Mouse (Mus musculus) olfactory bulb, adult 2 months (tissue): Measurements from ENCODE around the gene Ankdd1b.

ENCODE experiments used
- CTCF ChIP-seq: fragments of 200-500 bp; IDR thresholded peaks from 2 replicates; pipeline ENCODE4 v1.5.1; 2012; ENCODE audit warnings: low read depth, mild to moderate bottlenecking, low read length, moderate library complexity; ENCODE audit not compliant: insufficient read depth
- POLR2A ChIP-seq: fragments of 200-500 bp; IDR thresholded peaks from 2 replicates; pipeline ENCODE4 v1.6.1; 2012; ENCODE audit warnings: mild to moderate bottlenecking, low read depth, low read length, moderate library complexity; ENCODE audit not compliant: insufficient read depth

DNA sequence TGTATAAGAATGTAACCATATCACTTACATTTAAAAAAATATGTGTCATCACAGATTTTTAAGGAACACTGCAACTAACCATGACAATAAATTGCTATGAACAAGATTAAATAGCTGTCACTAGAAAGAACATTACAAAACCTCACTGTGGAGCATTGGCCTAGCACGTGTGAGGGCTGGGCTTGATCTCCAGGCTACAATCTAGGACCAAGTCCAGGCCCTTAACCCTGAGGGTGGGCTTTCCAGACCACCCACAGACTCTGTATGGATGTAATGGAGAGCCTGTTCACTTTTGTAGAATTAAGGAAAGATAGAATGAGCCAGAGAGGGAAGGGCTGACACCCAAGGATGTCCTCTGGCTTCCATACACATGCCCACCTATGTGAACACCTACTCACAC, 8.4 kb downstream of the Ankdd1b start:
- TF ChIP-seq CTCF (no peak), POLR2A (no peak)
